Mouse (Mus musculus) activated CD4-positive, CD25-positive, alpha-beta regulatory T cell, adult 4 months (primary cell): ENCODE data around the gene Gadd45gip1. TPM values are rescaled to one million over a fixed set of nuclear protein-coding genes. Genes with fewer than 3 reads are reported as not detected.

Experiments used
- ATAC-seq: one replicate; pipeline ENCODE4 v1.8.0; 2017
- polyA plus RNA-seq, 2 experiments: library from polyadenylated mRNA; unstranded; fragments of 100-300 nt; shearing (Covaris generic); gene quantifications; one replicate each; pipeline ENCODE4 v1.2.1; 2017

Gene Gadd45gip1
- polyA plus RNA-seq, 2 experiments from 2014 or later, result 18.5 to 21.5 TPM

GRCm38 (mm10) chr8:84856434-84856833, 25.1 kb downstream of the Gadd45gip1 start:
- no peak for ATAC-seq

GRCm38 (mm10) chr8:84856864-84857441, 25.6 kb downstream of the Gadd45gip1 start, which contains the start of gene Farsa:
Gene Farsa (plus strand): TSS chr8:84856989.
- ATAC-seq, result peak; percentile 97

GRCm38 (mm10) chr8:84871376-84872308, 40.3 kb downstream of the Gadd45gip1 start, which contains the start of gene Syce2:
Gene Syce2 (plus strand): TSS chr8:84872111.
- peak; percentile 69 for ATAC-seq

- ATAC-seq, result no peak
Observed at GRCm38 (mm10) chr8:84872309-84872965, 41.1 kb downstream of the Gadd45gip1 start.

- ATAC-seq, result no peak
Observed at GRCm38 (mm10) chr8:84873016-84873415, 41.7 kb downstream of the Gadd45gip1 start.

DNA sequence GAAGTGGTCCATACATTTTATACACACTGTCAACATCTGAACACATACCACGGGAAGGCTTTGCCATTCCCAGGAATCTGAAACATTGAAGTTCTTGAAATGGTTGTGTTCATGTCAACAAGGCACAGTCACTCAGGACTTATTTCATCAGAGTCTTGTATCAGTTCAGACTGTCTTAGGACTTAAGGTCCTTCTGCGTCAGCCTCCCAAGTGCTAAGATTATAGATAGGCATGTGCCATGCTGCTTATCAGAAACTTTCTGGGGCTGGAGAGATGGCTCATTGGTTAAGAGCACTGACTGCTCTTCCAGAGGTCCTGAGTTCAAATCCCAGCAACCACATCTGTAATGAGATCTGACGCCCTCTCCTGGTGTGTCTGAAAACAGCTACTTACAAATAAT, 43.0 kb downstream of the Gadd45gip1 start:
- ATAC-seq, result no peak

- ATAC-seq, result no peak
Observed at GRCm38 (mm10) chr8:84877297-84878035, 46.1 kb downstream of the Gadd45gip1 start.

DNA sequence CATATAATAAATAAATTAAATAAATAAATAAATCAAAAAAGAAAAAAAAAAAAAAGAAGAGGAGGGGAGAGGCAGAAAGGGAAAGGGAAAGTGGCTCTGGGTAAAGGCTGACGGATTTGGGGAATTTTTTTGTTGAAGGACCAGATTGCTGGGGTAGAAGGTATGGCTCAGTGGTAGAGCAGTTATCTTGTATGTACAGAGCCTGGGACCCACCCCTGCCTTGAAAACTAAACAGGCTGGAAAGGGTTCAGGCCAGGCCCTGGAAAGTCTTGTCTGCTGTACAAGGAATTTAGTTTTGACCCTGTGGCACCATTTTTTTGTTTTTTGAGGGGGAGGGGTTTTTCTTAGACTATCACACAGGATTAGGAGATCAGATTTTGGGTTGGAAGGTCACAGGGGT, 47.6 kb downstream of the Gadd45gip1 start:
- ATAC-seq, result no peak

GRCm38 (mm10) chr8:84884728-84885127, 53.4 kb downstream of the Gadd45gip1 start:
- no peak for ATAC-seq

Other genes starting within 250 kb of the Gadd45gip1 start
- gene Ier2, start 168.7 kb upstream of the Gadd45gip1 start, polyA plus RNA-seq, result 10 to 100 TPM; 54.7 to 56.1 TPM
- 10 to 100 TPM; 32.6 to 49.8 TPM for gene Trmt1, start 145.2 kb upstream of the Gadd45gip1 start, polyA plus RNA-seq
- gene Nacc1, start 143.7 kb upstream of the Gadd45gip1 start, polyA plus RNA-seq, result 10 to 100 TPM in 1 of 2 experiments, 1 to 10 TPM in 1; 9.4 to 12.5 TPM
- 1 to 10 TPM in 1 of 2 experiments, under 1 TPM in 1; 0.85 to 1.2 TPM for gene Lyl1, start 130.1 kb upstream of the Gadd45gip1 start, polyA plus RNA-seq
- 10 to 100 TPM; 20.2 to 37.5 TPM for gene G430095P16Rik, start 108.5 kb upstream of the Gadd45gip1 start, polyA plus RNA-seq
- gene Nfix, start 31.2 kb upstream of the Gadd45gip1 start, polyA plus RNA-seq, result 1 to 10 TPM; 2.0 to 2.2 TPM
- gene Dand5, start 8.7 kb upstream of the Gadd45gip1 start, polyA plus RNA-seq, result 1 to 10 TPM; 4.2 to 4.5 TPM
- 100 to 1,000 TPM; 125 to 131 TPM for gene Rad23a, start 9.1 kb downstream of the Gadd45gip1 start, polyA plus RNA-seq
- gene Calr, start 15.4 kb downstream of the Gadd45gip1 start, polyA plus RNA-seq, result 100 to 1,000 TPM; 269 to 303 TPM
- 10 to 100 TPM; 45.8 to 58.4 TPM for gene Farsa, start 25.5 kb downstream of the Gadd45gip1 start, polyA plus RNA-seq
- 10 to 100 TPM in 1 of 2 experiments, 1 to 10 TPM in 1; 8.2 to 15.0 TPM for gene Syce2, start 40.6 kb downstream of the Gadd45gip1 start, polyA plus RNA-seq
- gene Gcdh, start 62.4 kb downstream of the Gadd45gip1 start, polyA plus RNA-seq, result 10 to 100 TPM; 11.3 to 15.1 TPM
- 1 to 10 TPM in 1 of 2 experiments, not detected in 1; 1.1 TPM for gene Klf1, start 70.4 kb downstream of the Gadd45gip1 start, polyA plus RNA-seq
- gene Dnase2a, start 77.0 kb downstream of the Gadd45gip1 start, polyA plus RNA-seq, result 10 to 100 TPM; 15.1 to 18.1 TPM
- 1 to 10 TPM in 1 of 2 experiments, under 1 TPM in 1; 0.64 to 1.0 TPM for gene Mast1, start 105.8 kb downstream of the Gadd45gip1 start, polyA plus RNA-seq
- not detected for gene Rtbdn, start 115.5 kb downstream of the Gadd45gip1 start, polyA plus RNA-seq
- not detected for gene Gm49661, start 137.9 kb downstream of the Gadd45gip1 start, polyA plus RNA-seq
- gene Prdx2, start 138.1 kb downstream of the Gadd45gip1 start, polyA plus RNA-seq, result 100 to 1,000 TPM; 246 to 312 TPM
- gene Rnaseh2a, start 138.2 kb downstream of the Gadd45gip1 start, polyA plus RNA-seq, result 10 to 100 TPM; 68.9 to 91.0 TPM
- gene Junb, start 147.2 kb downstream of the Gadd45gip1 start, polyA plus RNA-seq, result 10 to 100 TPM; 28.9 to 30.5 TPM
- 1 to 10 TPM; 2.6 to 3.0 TPM for gene Hook2, start 159.1 kb downstream of the Gadd45gip1 start, polyA plus RNA-seq
- gene Best2, start 183.0 kb downstream of the Gadd45gip1 start, polyA plus RNA-seq, result not detected
- 10 to 100 TPM; 55.6 to 98.1 TPM for gene Asna1, start 193.8 kb downstream of the Gadd45gip1 start, polyA plus RNA-seq
- gene Trir, start 195.3 kb downstream of the Gadd45gip1 start, polyA plus RNA-seq, result 10 to 100 TPM; 26.8 to 30.5 TPM
- gene Tnpo2, start 205.4 kb downstream of the Gadd45gip1 start, polyA plus RNA-seq, result 10 to 100 TPM in 1 of 2 experiments, 1 to 10 TPM in 1; 9.2 to 19.4 TPM
- 1 to 10 TPM; 2.8 to 3.1 TPM for gene Fbxw9, start 228.5 kb downstream of the Gadd45gip1 start, polyA plus RNA-seq
- not detected for gene Gm5741, start 236.5 kb downstream of the Gadd45gip1 start, polyA plus RNA-seq
- gene Dhps, start 240.2 kb downstream of the Gadd45gip1 start, polyA plus RNA-seq, result 10 to 100 TPM; 28.3 to 29.8 TPM
- gene Wdr83os, start 249.2 kb downstream of the Gadd45gip1 start, polyA plus RNA-seq, result 100 to 1,000 TPM; 132 to 134 TPM
- gene Wdr83, start 249.8 kb downstream of the Gadd45gip1 start, polyA plus RNA-seq, result 10 to 100 TPM; 33.1 to 46.7 TPM